Comparison of ENCODE assay signal across 9 mouse cellular contexts in the genomic region with DNA sequence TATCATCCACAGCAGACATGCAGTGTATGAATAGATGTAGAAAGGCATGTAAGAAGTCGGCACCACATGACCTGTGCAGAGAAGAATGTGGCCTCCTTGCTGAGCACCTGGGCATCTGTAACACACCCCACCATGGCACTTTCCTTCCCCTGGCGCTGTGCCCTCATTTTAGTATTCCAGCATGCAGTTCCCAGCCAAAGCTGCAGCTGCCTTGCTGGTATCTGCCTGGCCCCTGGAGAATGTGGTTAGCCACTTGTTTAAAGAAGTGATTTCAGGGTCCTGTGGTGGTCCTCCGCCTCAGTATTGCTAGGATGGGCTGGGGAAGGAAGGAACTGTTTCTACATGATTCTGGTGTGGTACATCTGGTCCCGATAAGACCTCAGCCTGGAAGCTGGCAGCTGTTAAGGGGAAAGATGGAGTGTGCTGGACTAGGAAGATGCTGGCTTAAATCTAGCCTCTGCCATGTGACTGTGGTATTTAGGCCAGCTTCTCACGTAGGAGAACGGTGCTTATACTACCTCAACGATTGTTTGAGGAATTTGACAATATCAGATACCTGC. TPM values are rescaled to one million over a fixed set of nuclear protein-coding genes. Genes with fewer than 3 reads are reported as not detected.
DNase-seq lines count a peak whose midpoint lies in the region; ATAC-seq lines count a peak whose summit lies in the region.
"Had no signal": no experiment of that assay in that cellular context is flagged by ENCODE, and none has a peak within 500 bp of the region (broad histone marks: within the 10 kb centered on the region; RNA-seq: fewer than 3 reads in every experiment).

No protein-coding gene starts in this region.

- no peak overlapping the region for H3K4me3 ChIP-seq in liver, embryonic 15.5 days (replicated peaks)
- H3K4me3 ChIP-seq in limb, embryonic 10.5 days = no peak overlapping the region
- H3K4me3 ChIP-seq: stomach, embryonic 15.5 days had no signal

- WGBS in liver, embryonic 15.5 days (ENCODE audit: insufficient replicate concordance) = 29% methylated on average over 7 of the region's 7 CpGs
- 72% methylated on average over 7 of the region's 7 CpGs for WGBS in limb, embryonic 10.5 days

- peak overlapping the region; percentile 25; the same call in 1 of the 2 replicates for H3K4me2 ChIP-seq in liver, embryonic 15.5 days
- H3K4me2 ChIP-seq: stomach, embryonic 15.5 days had no signal

- no peak for DNase-seq in liver
- peak; percentile 26 for DNase-seq in thymus, postnatal 14 days
- DNase-seq in thymus, postnatal 10 days (ENCODE audit: low spot score in 2 of 2) = no peak
- DNase-seq in limb, embryonic 10.5 days (ENCODE audit: low spot score) = no peak
- DNase-seq in natural killer cell, adult 2 months (ENCODE audit: low spot score in 2 of 2) = no peak

- peaks cover 49% of the 10 kb centered on the region for H3K4me1 ChIP-seq in liver, embryonic 15.5 days (replicated peaks)
- H3K4me1 ChIP-seq in limb, embryonic 10.5 days = peaks cover 43% of the 10 kb centered on the region

- H3K27ac ChIP-seq in liver, embryonic 15.5 days (replicated peaks) = peak overlapping the region; percentile 33; the same call in 1 of the 2 replicates
- peak overlapping the region; percentile 72 for H3K27ac ChIP-seq in limb, embryonic 10.5 days

- no peak overlapping the region for H3K9ac ChIP-seq in liver, embryonic 15.5 days
- H3K9ac ChIP-seq: stomach, embryonic 15.5 days had no signal

- H3K27me3 ChIP-seq in liver, embryonic 15.5 days = no peaks in the 10 kb centered on the region; the same call in 1 of the 2 replicates
- peaks cover 10% of the 10 kb centered on the region; the same call in 1 of the 2 replicates for H3K27me3 ChIP-seq in limb, embryonic 10.5 days (ENCODE audit: low read depth, poor library complexity, severe bottlenecking)
- H3K27me3 ChIP-seq: stomach, embryonic 15.5 days had no signal

- no peaks in the 10 kb centered on the region for H3K9me3 ChIP-seq in liver, embryonic 15.5 days (replicated peaks)
- H3K9me3 ChIP-seq in limb, embryonic 10.5 days (replicated peaks) = no peaks in the 10 kb centered on the region
- H3K9me3 ChIP-seq: midbrain, embryonic 10.5 days; stomach, embryonic 15.5 days had no signal

- ATAC-seq in liver, embryonic 15.5 days (ENCODE audit: insufficient read depth) = no peak
- no peak for ATAC-seq in activated CD4-positive, CD25-positive, alpha-beta regulatory T cell, adult 4 months

- H3K36me3 ChIP-seq in liver, embryonic 15.5 days (replicated peaks) = peaks cover 25% of the 10 kb centered on the region
- peaks cover 55% of the 10 kb centered on the region for H3K36me3 ChIP-seq in limb, embryonic 10.5 days

RNA-seq across cellular contexts. Expression of gene Gm17018, which starts 14.0 kb away (rescaled TPM):
- polyA plus RNA-seq in liver, embryonic 15.5 days (2015; fragmentation: Nextera tagmentation; extraction: Ambion mirVana) = 12.1 and 12.8 TPM in 2 replicates
- polyA plus RNA-seq in limb, embryonic 10.5 days (2016; fragmentation: Nextera tagmentation; extraction: Ambion mirVana) = 43.0 and 43.6 TPM in 2 replicates
- 10 to 100 TPM; 65.5 to 69.1 TPM for polyA plus RNA-seq in activated CD4-positive, CD25-positive, alpha-beta regulatory T cell, adult 4 months (2017; shearing (Covaris generic))

RNA-seq across cellular contexts. Expression of gene Poll, which starts 14.1 kb away (rescaled TPM):
- 5.0 and 5.4 TPM in 2 replicates for polyA plus RNA-seq in liver, embryonic 15.5 days (2015; fragmentation: Nextera tagmentation; extraction: Ambion mirVana)
- polyA plus RNA-seq in limb, embryonic 10.5 days (2016; fragmentation: Nextera tagmentation; extraction: Ambion mirVana) = 22.6 and 25.9 TPM in 2 replicates
- polyA plus RNA-seq in activated CD4-positive, CD25-positive, alpha-beta regulatory T cell, adult 4 months (2017; shearing (Covaris generic)) = 10 to 100 TPM; 16.2 to 31.6 TPM
